Mouse (Mus musculus): ENCODE results near the gene Cfb. TPM values are rescaled to one million over a fixed set of nuclear protein-coding genes. Genes with fewer than 3 reads are reported as not detected.

Cfb gene
- polyA plus RNA-seq, 1 experiment = 1.1 TPM

DNA sequence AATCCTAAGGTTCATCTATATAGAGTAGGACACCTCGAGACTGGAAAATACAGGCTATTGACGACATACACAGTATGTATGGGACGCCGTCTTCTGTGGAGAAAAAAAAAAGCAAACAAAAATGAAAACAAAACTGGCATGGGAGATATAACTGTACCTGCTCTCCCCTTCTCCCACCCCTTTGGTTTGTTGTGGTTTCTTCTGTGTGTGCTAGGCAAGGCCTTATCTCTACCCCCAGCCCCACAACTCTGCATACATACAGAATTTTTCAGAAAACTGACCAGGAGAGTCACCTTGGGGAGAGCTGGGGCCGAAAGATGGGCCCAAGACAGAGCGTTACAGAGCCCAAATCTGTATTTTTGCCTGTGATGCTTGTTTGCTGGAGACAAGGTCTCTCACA is 22.4 kb upstream of the Cfb start:
- no peaks in the 10 kb centered on the region for H3K36me3 ChIP-seq (ENCODE audit: control insufficient read depth, insufficient read depth, low read length)
- H3K4me1 ChIP-seq (ENCODE audit: control insufficient read depth, insufficient read depth, low read length) = peaks cover 13% of the 10 kb centered on the region
- TF ChIP-seq CTCF (IDR thresholded peaks at IDR 0.05; ENCODE audit: control insufficient read depth, insufficient read depth, insufficient replicate concordance, low read depth, low read length) (no peak), POLR2A (IDR thresholded peaks at IDR 0.05; ENCODE audit: control insufficient read depth, low read depth, low read length) (no peak)

DNA sequence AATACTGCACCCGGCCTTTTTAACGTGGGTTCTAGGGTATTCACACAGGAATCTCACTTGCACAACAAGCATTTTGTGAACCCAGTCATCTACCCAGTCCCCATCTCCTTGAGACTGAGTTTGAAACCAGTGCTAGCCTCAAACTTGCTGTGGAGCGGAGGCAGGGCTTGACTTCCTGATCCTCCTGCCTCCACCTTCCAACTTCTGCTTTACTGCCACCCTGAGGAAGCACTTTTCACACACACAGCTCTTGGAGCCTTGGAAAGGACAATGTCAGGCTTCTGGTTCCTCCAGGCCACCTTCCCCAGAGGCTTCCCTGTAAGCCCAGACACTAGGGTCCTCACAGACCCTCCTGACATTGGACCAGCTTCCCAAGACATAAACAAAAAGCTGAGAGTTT is 21.0 kb upstream of the Cfb start:
- H3K27ac ChIP-seq (ENCODE audit: control insufficient read depth, insufficient read depth, low read depth, low read length) = no peak overlapping the region
- H3K4me1 ChIP-seq (ENCODE audit: control insufficient read depth, insufficient read depth, low read length) = peaks cover 14% of the 10 kb centered on the region
- no peaks in the 10 kb centered on the region for H3K27me3 ChIP-seq (ENCODE audit: control insufficient read depth, insufficient read depth, low read length)
- no peak overlapping the region for H3K4me3 ChIP-seq (ENCODE audit: control insufficient read depth, low read depth, low read length)
- TF ChIP-seq POLR2A (IDR thresholded peaks at IDR 0.05; ENCODE audit: control insufficient read depth, low read depth, low read length) = no peak
- TF ChIP-seq CTCF (IDR thresholded peaks at IDR 0.05; ENCODE audit: control insufficient read depth, insufficient read depth, insufficient replicate concordance, low read depth, low read length) = peak; percentile 19; the same call in 1 of the 2 replicates
- H3K36me3 ChIP-seq (ENCODE audit: control insufficient read depth, insufficient read depth, low read length) = no peaks in the 10 kb centered on the region

More for the DNA sequence above, 22.4 kb upstream of the Cfb start:
- no peak overlapping the region for H3K4me3 ChIP-seq (ENCODE audit: control insufficient read depth, low read depth, low read length)
- H3K27me3 ChIP-seq (ENCODE audit: control insufficient read depth, insufficient read depth, low read length) = no peaks in the 10 kb centered on the region
- H3K27ac ChIP-seq (ENCODE audit: control insufficient read depth, insufficient read depth, low read depth, low read length) = no peak overlapping the region

DNA sequence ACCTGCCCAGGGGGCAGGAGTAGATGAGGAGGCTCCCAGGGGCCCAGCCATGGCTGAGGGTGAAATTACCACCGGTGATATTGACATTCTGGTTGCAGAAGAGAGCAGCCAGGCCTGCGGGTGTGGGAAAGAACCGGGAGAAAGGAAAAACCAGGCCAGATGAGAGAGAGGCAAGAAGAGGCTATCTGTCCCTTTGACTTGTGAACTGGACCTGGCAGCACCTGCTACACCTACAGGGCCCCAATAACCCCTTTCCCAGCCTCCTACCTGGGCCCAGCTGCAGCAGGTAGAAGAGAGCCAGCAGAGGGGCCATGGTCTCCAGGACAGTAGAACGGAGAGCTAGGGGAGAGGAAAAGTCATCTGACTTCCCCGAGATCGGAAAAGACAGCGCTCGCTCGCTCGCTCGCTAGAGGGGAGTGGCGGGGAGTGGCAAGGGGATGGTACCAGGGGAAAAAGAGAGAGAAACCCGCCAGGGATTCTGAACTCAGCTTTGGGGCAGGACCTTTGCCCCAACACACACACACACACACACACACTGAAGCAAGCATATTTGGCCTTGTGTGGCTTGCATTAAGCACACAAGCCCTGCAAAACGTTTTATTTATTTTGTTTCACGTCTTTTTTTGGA is 19.5 kb upstream of the Cfb start, which contains the start of gene Gm20547:
TSS of gene Gm20547 (minus strand) at position 360 of the 628 bp plus-strand sequence.
- peak within 1 kb of the TSS; percentile 32 for H3K4me3 ChIP-seq (ENCODE audit: control insufficient read depth, low read depth, low read length)

DNA sequence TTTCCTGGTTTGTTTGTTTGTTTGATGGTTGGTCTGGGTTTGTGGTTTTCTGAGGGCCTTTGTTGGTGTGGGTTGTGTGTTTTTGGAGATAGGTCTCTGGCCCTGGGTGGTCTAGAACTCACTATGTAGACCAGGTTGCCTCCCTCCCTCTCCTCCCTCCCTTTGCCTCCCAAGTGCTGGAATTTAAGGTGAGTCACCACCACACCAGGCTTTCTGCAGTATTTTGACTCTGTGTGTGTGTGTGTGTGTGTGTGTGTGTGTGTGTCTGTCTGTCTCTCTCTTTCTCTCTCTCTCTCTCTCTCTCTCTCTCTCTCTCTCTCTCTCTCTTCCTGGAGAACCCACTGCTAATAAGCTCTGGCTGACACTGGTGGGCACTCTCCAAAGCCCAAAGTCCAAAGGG is 18.8 kb upstream of the Cfb start:
- Histone ChIP-seq H3K4me1 (ENCODE audit: control insufficient read depth, insufficient read depth, low read length) (peaks cover 14% of the 10 kb centered on the region), H3K27me3 (ENCODE audit: control insufficient read depth, insufficient read depth, low read length) (no peaks in the 10 kb centered on the region), H3K36me3 (ENCODE audit: control insufficient read depth, insufficient read depth, low read length) (no peaks in the 10 kb centered on the region), H3K4me3 (ENCODE audit: control insufficient read depth, low read depth, low read length) (no peak overlapping the region), H3K27ac (ENCODE audit: control insufficient read depth, insufficient read depth, low read depth, low read length) (no peak overlapping the region)
- TF ChIP-seq CTCF (IDR thresholded peaks at IDR 0.05; ENCODE audit: control insufficient read depth, insufficient read depth, insufficient replicate concordance, low read depth, low read length) = no peak
- TF ChIP-seq POLR2A (IDR thresholded peaks at IDR 0.05; ENCODE audit: control insufficient read depth, low read depth, low read length) = no peak

More for the DNA sequence above, 19.5 kb upstream of the Cfb start, which contains the start of gene Gm20547:
- Histone ChIP-seq H3K27me3 (ENCODE audit: control insufficient read depth, insufficient read depth, low read length) (no peaks in the 10 kb centered on the region), H3K27ac (ENCODE audit: control insufficient read depth, insufficient read depth, low read depth, low read length) (peak within 1 kb of the TSS; percentile 34; the same call in 1 of the 2 replicates), H3K4me1 (ENCODE audit: control insufficient read depth, insufficient read depth, low read length) (peaks cover 14% of the 10 kb centered on the region), H3K36me3 (ENCODE audit: control insufficient read depth, insufficient read depth, low read length) (no peaks in the 10 kb centered on the region)
- TF ChIP-seq CTCF (IDR thresholded peaks at IDR 0.05; ENCODE audit: control insufficient read depth, insufficient read depth, insufficient replicate concordance, low read depth, low read length) = no peak
- TF ChIP-seq POLR2A (IDR thresholded peaks at IDR 0.05; ENCODE audit: control insufficient read depth, low read depth, low read length) = no peak

DNA sequence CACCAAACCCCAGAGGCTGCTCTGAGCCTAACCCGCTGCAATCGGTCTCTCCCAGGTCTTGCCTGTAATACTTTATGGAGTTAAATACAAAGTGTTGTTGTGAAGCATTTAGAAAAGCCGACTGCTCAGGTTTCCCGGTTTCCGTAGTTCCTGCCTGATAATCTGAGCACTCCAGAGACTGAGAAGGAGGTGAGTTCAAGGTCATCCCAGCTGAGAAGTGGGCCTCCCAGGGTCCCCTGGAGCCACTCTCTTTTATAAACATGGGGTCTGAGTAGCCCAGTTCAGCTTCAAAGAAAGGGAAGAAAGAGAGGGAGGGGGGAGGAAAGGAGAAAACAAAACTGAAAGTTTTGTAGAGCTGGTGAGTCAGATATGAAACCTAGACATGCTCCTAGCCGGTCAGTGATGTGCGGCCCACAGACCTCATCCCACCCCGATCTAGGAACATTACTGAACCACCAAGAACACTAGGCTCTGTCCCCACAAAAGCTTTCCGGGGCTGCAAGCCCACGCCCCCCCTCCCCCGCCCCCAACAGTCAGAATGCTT is 17.1 kb upstream of the Cfb start, which contains the start of gene Zbtb12:
TSS of gene Zbtb12 (plus strand) at position 148 of the 544 bp plus-strand sequence.
- TF ChIP-seq CTCF (IDR thresholded peaks at IDR 0.05; ENCODE audit: control insufficient read depth, insufficient read depth, insufficient replicate concordance, low read depth, low read length) = no peak
- no peak for TF ChIP-seq POLR2A (IDR thresholded peaks at IDR 0.05; ENCODE audit: control insufficient read depth, low read depth, low read length)
- no peaks in the 10 kb centered on the region for H3K27me3 ChIP-seq (ENCODE audit: control insufficient read depth, insufficient read depth, low read length)
- 0 out of 2 replicates have a peak within 1 kb of the TSS, but pooled peaks have one; percentile 57 for H3K27ac ChIP-seq (ENCODE audit: control insufficient read depth, insufficient read depth, low read depth, low read length)
- no peaks in the 10 kb centered on the region for H3K36me3 ChIP-seq (ENCODE audit: control insufficient read depth, insufficient read depth, low read length)
- peaks cover 14% of the 10 kb centered on the region for H3K4me1 ChIP-seq (ENCODE audit: control insufficient read depth, insufficient read depth, low read length)
- H3K4me3 ChIP-seq (ENCODE audit: control insufficient read depth, low read depth, low read length) = peak within 1 kb of the TSS; percentile 72

DNA sequence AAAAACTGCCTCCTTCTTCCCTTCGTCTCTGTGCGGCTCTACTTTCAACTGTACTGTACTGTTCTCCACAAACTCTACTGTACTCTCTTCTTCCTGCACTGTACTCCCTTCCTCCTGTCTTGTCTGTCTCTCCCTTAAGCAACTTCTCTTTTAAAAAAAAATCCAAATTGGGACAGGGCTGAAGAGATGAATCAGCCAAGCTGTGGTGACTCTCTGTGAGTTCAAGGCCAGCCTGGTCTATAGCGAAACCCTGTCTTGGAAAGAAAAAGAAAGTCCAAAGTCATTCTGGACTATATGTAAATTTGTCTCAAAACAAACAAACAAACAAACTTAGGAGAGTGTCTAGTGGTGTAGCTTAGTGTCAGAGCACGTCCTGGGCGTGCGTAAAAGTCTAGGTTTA is 12.0 kb upstream of the Cfb start:
- Histone ChIP-seq H3K4me3 (ENCODE audit: control insufficient read depth, low read depth, low read length) (no peak overlapping the region), H3K36me3 (ENCODE audit: control insufficient read depth, insufficient read depth, low read length) (no peaks in the 10 kb centered on the region), H3K4me1 (ENCODE audit: control insufficient read depth, insufficient read depth, low read length) (peaks cover 2% of the 10 kb centered on the region), H3K27me3 (ENCODE audit: control insufficient read depth, insufficient read depth, low read length) (no peaks in the 10 kb centered on the region), H3K27ac (ENCODE audit: control insufficient read depth, insufficient read depth, low read depth, low read length) (no peak overlapping the region)
- TF ChIP-seq CTCF (IDR thresholded peaks at IDR 0.05; ENCODE audit: control insufficient read depth, insufficient read depth, insufficient replicate concordance, low read depth, low read length) = no peak
- no peak for TF ChIP-seq POLR2A (IDR thresholded peaks at IDR 0.05; ENCODE audit: control insufficient read depth, low read depth, low read length)

DNA sequence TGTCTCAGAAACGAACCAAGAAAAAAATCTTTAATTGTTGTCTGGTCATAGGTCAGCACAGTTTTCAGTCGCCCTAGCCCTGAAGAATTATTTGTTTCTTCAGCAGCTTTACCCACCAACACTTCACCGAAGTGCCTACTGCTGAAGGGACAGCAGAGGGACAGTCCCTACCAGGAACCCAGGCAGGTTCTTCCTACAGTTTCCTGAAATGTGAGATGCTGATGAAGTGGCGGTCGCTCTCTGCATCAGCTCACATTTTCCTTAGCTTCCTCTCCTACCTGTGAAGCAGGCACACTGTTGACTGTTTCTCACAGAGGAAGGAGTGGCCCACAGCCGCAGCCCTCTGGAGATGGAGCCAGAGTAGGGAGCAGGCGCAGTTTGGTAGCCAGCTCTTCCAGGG is 3.7 kb upstream of the Cfb start:
- Histone ChIP-seq H3K4me1 (ENCODE audit: control insufficient read depth, insufficient read depth, low read length) (no peaks in the 10 kb centered on the region), H3K27me3 (ENCODE audit: control insufficient read depth, insufficient read depth, low read length) (no peaks in the 10 kb centered on the region), H3K4me3 (ENCODE audit: control insufficient read depth, low read depth, low read length) (no peak overlapping the region), H3K36me3 (ENCODE audit: control insufficient read depth, insufficient read depth, low read length) (no peaks in the 10 kb centered on the region), H3K27ac (ENCODE audit: control insufficient read depth, insufficient read depth, low read depth, low read length) (no peak overlapping the region)
- TF ChIP-seq POLR2A (IDR thresholded peaks at IDR 0.05; ENCODE audit: control insufficient read depth, low read depth, low read length) = no peak
- TF ChIP-seq CTCF (IDR thresholded peaks at IDR 0.05; ENCODE audit: control insufficient read depth, insufficient read depth, insufficient replicate concordance, low read depth, low read length) = no peak

All from testis, adult 2 months (tissue).